Mouse (Mus musculus) embryonic facial prominence, embryonic 13.5 days (tissue): ENCODE data around the gene Heatr4. TPM values are rescaled to one million over a fixed set of nuclear protein-coding genes. Genes with fewer than 3 reads are reported as not detected.

ENCODE experiments used
- polyA plus RNA-seq: library from polyadenylated mRNA; unstranded; fragments of >200 nt; fragmentation: Nextera tagmentation; extraction: Ambion mirVana; gene quantifications from 2 replicates; pipeline ENCODE4 v1.2.1, GENCODE M21; 2015

Heatr4 gene
- polyA plus RNA-seq, 1 experiment from 2014 or later: not detected

Other genes with a start within 250 kb of the Heatr4 start
- 2.2 and 2.8 TPM in 2 replicates for gene Papln, start 221.2 kb downstream of the Heatr4 start, polyA plus RNA-seq
- gene Numb, start 62.9 kb downstream of the Heatr4 start, polyA plus RNA-seq: 33.1 and 34.9 TPM in 2 replicates
- 12.8 and 15.1 TPM in 2 replicates for gene Riox1, start 34.2 kb downstream of the Heatr4 start, polyA plus RNA-seq
- 20.8 and 22.9 TPM in 2 replicates for gene Acot2, start 3.0 kb upstream of the Heatr4 start, polyA plus RNA-seq
- 44.9 and 45.4 TPM in 2 replicates for gene Acot1, start 24.6 kb upstream of the Heatr4 start, polyA plus RNA-seq
- 0.22 and 0.81 TPM in 2 replicates for gene Acot4, start 53.5 kb upstream of the Heatr4 start, polyA plus RNA-seq
- gene Gm49366, start 54.1 kb upstream of the Heatr4 start, polyA plus RNA-seq: not detected in 2 replicates
- not detected in 2 replicates for gene Acot3, start 67.3 kb upstream of the Heatr4 start, polyA plus RNA-seq
- gene Acot5, start 84.5 kb upstream of the Heatr4 start, polyA plus RNA-seq: 0.18 TPM in 1 of 2 replicates, not detected in the other
- 1.4 and 1.6 TPM in 2 replicates for gene Acot6, start 115.8 kb upstream of the Heatr4 start, polyA plus RNA-seq
- 7.5 and 9.0 TPM in 2 replicates for gene Dnal1, start 129.5 kb upstream of the Heatr4 start, polyA plus RNA-seq
- 0.74 and 1.1 TPM in 2 replicates for gene Pnma1, start 163.6 kb upstream of the Heatr4 start, polyA plus RNA-seq
- 9.9 and 11.1 TPM in 2 replicates for gene Elmsan1, start 234.0 kb upstream of the Heatr4 start, polyA plus RNA-seq